Mouse (Mus musculus) limb, embryonic 11.5 days (tissue): ENCODE data around the gene Tsks. TPM values are rescaled to one million over a fixed set of nuclear protein-coding genes. Genes with fewer than 3 reads are reported as not detected.

Source experiments
- ATAC-seq: fragments of 200-750 bp; cut with Nextera tagmentation; 2 replicates; pipeline ENCODE4 v1.8.0; 2017; ENCODE audit warnings: low read depth; ENCODE audit not compliant: insufficient number of reproducible peaks, low FRiP score, low TSS enrichment
- DNase-seq: peaks from one replicate; pipeline ENCODE4 v3.0.0-alpha.2; 2015; ENCODE audit warnings: low spot score
- H3K27ac ChIP-seq: fragments of 300-500 bp; sonication (generic); replicated peaks from 2 replicates; pipeline ENCODE4 v1.5.1; 2014; ENCODE audit warnings: low read depth, mild to moderate bottlenecking, low read length
- H3K27me3 ChIP-seq: fragments of 300-500 bp; sonication (generic); 2 replicates; pipeline ENCODE4 v1.6.1; 2014; ENCODE audit warnings: mild to moderate bottlenecking, low read length, mixed read lengths; ENCODE audit not compliant: control insufficient read depth, insufficient read depth
- H3K36me3 ChIP-seq: fragments of 300-500 bp; sonication (generic); 2 replicates; pipeline ENCODE4 v1.6.1; 2014; ENCODE audit warnings: mild to moderate bottlenecking, low read length, moderate library complexity, mixed read lengths; ENCODE audit not compliant: control insufficient read depth, insufficient read depth
- H3K4me1 ChIP-seq: fragments of 300-500 bp; sonication (generic); 2 replicates; pipeline ENCODE4 v1.6.1; 2014; ENCODE audit warnings: low read length, mixed read lengths; ENCODE audit not compliant: control insufficient read depth, insufficient read depth
- H3K4me2 ChIP-seq: fragments of 300-500 bp; sonication (generic); 2 replicates; pipeline ENCODE4 v1.6.1; 2014; ENCODE audit warnings: low read depth, mild to moderate bottlenecking, moderate library complexity; ENCODE audit not compliant: severe bottlenecking
- H3K4me3 ChIP-seq: fragments of 300-500 bp; sonication (generic); 2 replicates; pipeline ENCODE4 v1.5.1; 2014; ENCODE audit warnings: low read depth, low read length
- H3K9ac ChIP-seq: fragments of 300-500 bp; sonication (generic); 2 replicates; pipeline ENCODE4 v1.6.1; 2014; ENCODE audit warnings: mild to moderate bottlenecking, low read length
- H3K9me3 ChIP-seq: fragments of 300-500 bp; sonication (generic); 2 replicates; pipeline ENCODE4 v1.6.1; 2016; ENCODE audit warnings: low read length; ENCODE audit not compliant: control insufficient read depth
- WGBS: fragments of 180-500 bp; shearing (Covaris S2); extraction: QIAGEN DNeasy Blood & Tissue Kit; methylation state at CpG from one replicate; pipeline ENCODE4 v1.1.7; 2014; 5-methylcytosine and 5-hydroxymethylcytosine counted together
- polyA plus RNA-seq: library from polyadenylated mRNA; unstranded; fragments of >200 nt; fragmentation: Nextera tagmentation; extraction: Ambion mirVana; gene quantifications from 2 replicates; pipeline ENCODE4 v1.2.1, GENCODE M21; 2014

Tsks gene
- polyA plus RNA-seq, 1 experiment from 2014 or later, result 0.13 TPM

DNA sequence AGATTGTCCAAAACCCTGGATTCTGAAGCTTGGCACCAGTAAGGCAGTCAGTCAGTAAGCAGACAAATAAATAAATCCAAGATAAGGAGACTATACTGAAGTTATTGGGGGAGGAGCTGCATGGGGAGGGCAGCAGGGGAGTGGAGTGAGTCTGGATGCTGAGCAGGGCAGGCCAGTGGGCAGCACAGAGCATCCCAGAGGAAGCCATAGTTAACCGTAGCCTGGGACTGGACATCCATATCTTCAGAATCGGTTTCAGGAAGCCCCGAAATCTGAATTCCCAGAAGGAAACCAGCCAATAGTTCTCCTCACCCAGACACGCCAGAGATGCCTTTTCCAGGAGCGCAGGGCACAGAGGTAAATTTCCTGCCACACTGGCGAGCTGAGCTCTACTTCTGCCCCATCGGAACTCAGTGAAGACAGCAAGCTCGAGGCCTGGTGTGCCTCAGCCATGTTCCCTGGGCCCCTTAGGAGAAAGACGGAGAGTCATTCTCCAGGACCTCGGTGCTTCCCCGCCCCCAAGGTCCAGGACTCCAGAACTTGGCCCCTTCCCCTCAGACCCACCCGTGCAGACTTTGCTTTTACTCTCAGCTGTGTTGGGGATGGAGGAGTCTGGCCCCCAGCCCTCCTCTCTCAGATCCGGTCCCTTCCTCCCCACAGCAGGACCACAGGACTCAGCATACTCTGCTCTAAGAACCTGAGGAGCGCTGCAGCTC lies 30.6 kb downstream of the Tsks start:
- WGBS, result 48% methylated on average over 14 of the region's 14 CpGs

DNA sequence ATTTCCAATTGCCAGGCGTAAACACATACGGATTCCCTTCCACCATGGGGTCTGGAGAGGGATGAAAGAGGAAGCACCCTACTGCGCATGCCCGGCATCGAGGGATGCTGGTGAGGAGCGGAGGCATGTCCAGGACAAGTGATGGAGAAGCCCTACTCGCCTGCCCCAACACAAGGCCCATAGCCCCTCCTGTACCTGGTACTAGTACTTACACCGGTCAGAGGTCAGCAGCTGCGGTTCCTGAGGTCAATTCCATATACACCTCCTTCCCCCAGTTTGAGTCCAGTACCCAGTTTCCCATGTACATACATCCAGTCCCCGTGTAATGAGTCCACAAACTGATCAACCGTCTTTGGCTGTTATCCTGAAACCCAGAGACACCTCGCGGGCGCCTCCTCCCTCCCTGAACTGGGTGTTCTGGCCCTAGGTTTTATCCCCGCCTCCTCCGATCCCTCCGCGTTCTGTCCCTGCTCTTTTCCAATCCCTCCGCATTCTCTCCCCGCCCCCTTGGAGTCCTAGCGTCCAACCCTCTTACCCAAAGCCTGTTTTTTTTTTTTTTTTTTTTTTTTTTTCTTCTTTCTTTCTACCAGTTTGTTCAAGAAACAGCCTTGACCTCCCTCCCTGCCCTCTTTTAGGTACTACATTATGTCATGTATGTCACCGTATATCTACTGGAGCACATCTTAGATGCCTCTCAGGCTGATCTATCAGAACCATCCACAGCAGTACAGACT lies 31.5 kb downstream of the Tsks start, which contains the start of gene Cpt1c:
Gene Cpt1c, minus strand, starts transcription at position 469 of the 734 bp plus-strand sequence.
- H3K9me3 ChIP-seq, result no peaks in the 10 kb centered on the region
- H3K4me1 ChIP-seq, result peaks cover 11% of the 10 kb centered on the region
- 2% methylated on average over 22 of the region's 22 CpGs for WGBS
- DNase-seq (peak; percentile 86), ATAC-seq (peak; percentile 26; the same call in 1 of the 2 replicates)
- H3K27me3 ChIP-seq, result no peaks in the 10 kb centered on the region
- H3K4me3 ChIP-seq, result peak within 1 kb of the TSS; percentile 48
- peaks cover 30% of the 10 kb centered on the region for H3K36me3 ChIP-seq
- peak within 1 kb of the TSS; percentile 80 for H3K4me2 ChIP-seq
- peak within 1 kb of the TSS; percentile 68 for H3K9ac ChIP-seq
- peak within 1 kb of the TSS; percentile 68 for H3K27ac ChIP-seq

More for the DNA sequence above, 30.6 kb downstream of the Tsks start:
- ATAC-seq (no peak), DNase-seq (no peak)
- H3K4me1 ChIP-seq, result peaks cover 11% of the 10 kb centered on the region
- no peaks in the 10 kb centered on the region for H3K9me3 ChIP-seq
- H3K27ac ChIP-seq, result peak overlapping the region; percentile 42; the same call in 1 of the 2 replicates
- H3K9ac ChIP-seq, result peak overlapping the region; percentile 68
- H3K36me3 ChIP-seq, result peaks cover 20% of the 10 kb centered on the region
- H3K4me2 ChIP-seq, result peak overlapping the region; percentile 80
- H3K4me3 ChIP-seq, result peak overlapping the region; percentile 48
- no peaks in the 10 kb centered on the region for H3K27me3 ChIP-seq

DNA sequence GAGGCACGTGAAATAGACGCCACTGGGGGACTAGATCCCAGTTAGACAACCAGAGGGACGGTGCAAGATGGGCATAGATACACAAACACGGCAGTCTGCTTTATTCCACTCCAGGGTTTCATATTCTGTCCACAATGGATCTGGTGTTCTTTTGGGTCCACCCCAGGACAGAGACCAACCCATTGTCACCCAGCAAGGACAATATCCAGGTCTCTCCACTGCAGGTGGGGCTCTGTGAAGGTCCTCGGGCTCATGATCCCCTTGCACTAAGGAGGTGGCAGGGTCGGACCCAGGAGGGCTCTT lies 32.1 kb downstream of the Tsks start:
- peak overlapping the region; percentile 80; the same call in 1 of the 2 replicates for H3K4me2 ChIP-seq
- H3K9me3 ChIP-seq, result no peaks in the 10 kb centered on the region
- DNase-seq (no peak), ATAC-seq (no peak)
- peaks cover 11% of the 10 kb centered on the region for H3K4me1 ChIP-seq
- no peak overlapping the region for H3K9ac ChIP-seq
- no peak overlapping the region for H3K4me3 ChIP-seq
- H3K27ac ChIP-seq, result no peak overlapping the region
- H3K36me3 ChIP-seq, result peaks cover 31% of the 10 kb centered on the region
- H3K27me3 ChIP-seq, result no peaks in the 10 kb centered on the region
- WGBS, result 31% methylated on average over 6 of the region's 6 CpGs

DNA sequence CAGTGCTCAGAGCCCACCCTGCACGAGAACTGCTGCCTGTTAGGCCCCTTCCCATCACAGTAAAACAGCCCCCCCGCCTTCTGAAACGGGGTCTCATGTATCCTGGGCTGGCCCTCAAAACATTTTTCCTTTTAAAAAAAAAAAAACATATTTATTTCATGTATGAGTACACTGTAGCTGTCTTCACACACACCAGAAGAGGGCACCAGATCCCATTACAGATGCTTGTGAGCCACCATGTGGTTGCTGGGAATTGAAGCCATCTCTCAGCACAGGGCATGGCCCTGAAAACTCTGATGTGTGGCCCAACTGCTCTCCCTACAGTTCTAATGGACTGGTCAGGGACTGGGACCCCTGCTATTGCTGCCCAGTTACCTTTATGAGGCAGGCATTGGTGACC lies 35.3 kb downstream of the Tsks start:
- H3K4me2 ChIP-seq, result no peak overlapping the region
- 95% methylated on average over 3 of the region's 3 CpGs for WGBS
- no peak for DNase-seq

DNA sequence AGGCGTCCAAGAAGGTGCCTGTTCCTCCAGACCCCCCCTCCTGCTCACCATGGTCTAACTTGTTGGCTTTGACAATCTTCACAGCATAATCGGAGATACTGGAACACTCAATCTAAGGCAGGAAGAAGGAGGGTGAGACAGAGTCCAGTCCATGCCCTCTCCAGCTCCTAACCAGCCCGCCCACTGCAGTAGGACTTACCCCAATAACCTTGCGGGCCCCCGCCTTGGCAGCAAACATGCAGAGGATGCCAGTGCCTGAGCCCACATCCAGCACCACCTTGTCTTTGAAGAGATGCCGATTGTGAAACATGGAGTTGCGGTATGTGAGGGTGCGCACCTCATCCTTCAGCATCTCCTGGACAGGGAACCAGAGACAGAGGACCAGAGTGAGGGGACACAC lies 38.5 kb downstream of the Tsks start:
- WGBS, result 92% methylated on average over 8 of the region's 8 CpGs
- no peak overlapping the region for H3K9ac ChIP-seq
- no peaks in the 10 kb centered on the region for H3K9me3 ChIP-seq
- H3K36me3 ChIP-seq, result peaks cover 43% of the 10 kb centered on the region
- no peak for ATAC-seq
- no peak for DNase-seq
- no peak overlapping the region for H3K4me3 ChIP-seq
- no peak overlapping the region for H3K4me2 ChIP-seq
- H3K27me3 ChIP-seq, result no peaks in the 10 kb centered on the region
- H3K27ac ChIP-seq, result no peak overlapping the region
- H3K4me1 ChIP-seq, result peaks cover 9% of the 10 kb centered on the region

More for the DNA sequence above, 35.3 kb downstream of the Tsks start:
- ATAC-seq, result no peak
- peaks cover 45% of the 10 kb centered on the region for H3K36me3 ChIP-seq
- H3K27ac ChIP-seq, result no peak overlapping the region
- H3K9ac ChIP-seq, result no peak overlapping the region
- peaks cover 5% of the 10 kb centered on the region for H3K4me1 ChIP-seq
- H3K27me3 ChIP-seq, result no peaks in the 10 kb centered on the region
- H3K9me3 ChIP-seq, result no peaks in the 10 kb centered on the region
- no peak overlapping the region for H3K4me3 ChIP-seq

DNA sequence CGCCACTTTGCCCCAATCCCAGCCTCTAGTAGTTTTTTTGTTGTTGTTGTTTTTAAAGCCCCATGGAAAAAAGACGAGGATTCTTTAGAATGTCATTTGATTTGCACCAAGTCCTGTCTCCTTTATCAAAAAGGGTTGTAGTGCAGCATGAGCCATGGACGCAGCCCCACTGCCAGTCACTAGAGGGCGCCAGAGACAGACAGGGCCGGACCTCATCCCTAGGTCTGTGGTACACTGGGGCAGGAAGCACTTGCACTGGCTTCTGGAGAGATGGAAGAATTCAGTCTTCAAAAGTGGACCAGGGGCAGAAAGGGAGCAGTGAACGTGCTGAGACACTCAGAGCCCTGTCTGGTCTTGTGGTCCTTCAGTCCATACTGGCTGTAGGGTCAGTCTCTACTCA lies 40.1 kb downstream of the Tsks start:
- Histone ChIP-seq H3K4me3 (no peak overlapping the region), H3K4me1 (peaks cover 9% of the 10 kb centered on the region), H3K9me3 (no peaks in the 10 kb centered on the region), H3K4me2 (no peak overlapping the region), H3K9ac (no peak overlapping the region), H3K27ac (no peak overlapping the region), H3K27me3 (no peaks in the 10 kb centered on the region), H3K36me3 (peaks cover 27% of the 10 kb centered on the region)
- WGBS, result 41% methylated on average over 6 of the region's 6 CpGs
- peak; percentile 92 for DNase-seq
- ATAC-seq, result no peak

DNA sequence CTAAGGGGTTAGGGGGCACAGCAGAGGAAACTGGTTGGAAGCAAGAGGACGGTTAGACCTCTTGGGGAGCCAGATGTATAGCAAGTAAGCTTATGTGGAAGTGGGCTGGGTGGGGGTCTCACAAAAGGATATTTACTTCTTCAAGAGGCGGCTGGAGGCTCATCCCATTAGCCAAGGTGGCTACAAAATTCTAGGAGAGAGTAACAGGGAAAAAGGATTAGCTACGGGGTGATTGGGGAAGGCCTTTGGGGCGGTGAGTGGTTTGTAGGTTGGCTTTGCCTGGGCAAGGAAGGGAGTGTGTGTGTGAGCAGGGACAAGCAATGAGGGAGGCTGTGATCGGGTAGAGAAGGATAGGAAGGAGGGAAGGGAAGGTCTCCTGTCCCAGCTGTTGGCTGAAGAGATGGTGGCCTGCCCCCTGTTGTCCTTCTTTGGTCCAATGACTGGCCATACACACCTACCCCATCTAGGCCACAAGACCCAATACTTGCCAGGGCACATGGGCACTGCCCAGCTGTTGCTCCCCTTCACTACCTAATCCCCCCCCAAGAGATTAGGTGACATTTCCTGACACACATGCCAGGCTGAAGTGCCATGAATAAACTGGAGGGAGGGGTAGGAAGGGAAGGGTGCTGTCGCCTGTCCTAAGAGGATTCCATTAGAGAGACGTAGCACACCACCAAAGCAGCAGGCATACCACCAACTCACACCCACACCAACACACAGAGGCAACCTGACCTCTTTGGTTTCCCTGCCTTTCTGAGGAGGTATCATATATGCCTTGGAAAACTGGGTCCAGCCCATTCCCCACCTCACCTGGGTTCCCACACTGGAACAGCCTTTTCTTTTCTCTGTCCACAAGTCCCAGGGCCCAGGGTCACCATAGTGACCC lies 41.2 kb downstream of the Tsks start:
- DNase-seq, result no peak
- H3K4me3 ChIP-seq, result no peak overlapping the region; the same call in none of the 2 replicates
- H3K9me3 ChIP-seq, result no peaks in the 10 kb centered on the region
- H3K9ac ChIP-seq, result no peak overlapping the region; the same call in 1 of the 2 replicates
- WGBS, result 83% methylated on average over 7 of the region's 7 CpGs
- H3K27ac ChIP-seq, result no peak overlapping the region
- no peaks in the 10 kb centered on the region for H3K27me3 ChIP-seq
- H3K4me1 ChIP-seq, result peaks cover 9% of the 10 kb centered on the region
- H3K36me3 ChIP-seq, result peaks cover 19% of the 10 kb centered on the region
- no peak for ATAC-seq
- H3K4me2 ChIP-seq, result peak overlapping the region; percentile 63; the same call in 1 of the 2 replicates

DNA sequence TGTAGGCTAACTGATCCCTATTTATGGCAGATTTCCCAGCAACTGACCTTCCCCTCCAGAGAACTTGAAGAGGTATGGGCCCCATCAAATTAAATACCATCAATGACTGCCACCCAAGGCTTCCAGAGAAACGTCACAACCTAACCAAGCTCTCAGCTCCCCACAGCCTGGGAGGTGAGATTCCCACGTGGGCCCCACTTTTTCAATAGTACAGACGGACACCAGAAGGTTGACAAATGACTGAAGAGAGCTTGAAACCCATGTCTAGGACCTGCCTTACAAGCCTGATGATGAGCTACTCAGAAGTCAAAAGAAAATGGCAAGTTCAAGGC lies 41.8 kb downstream of the Tsks start:
- Histone ChIP-seq H3K27me3 (no peaks in the 10 kb centered on the region), H3K4me1 (peaks cover 9% of the 10 kb centered on the region), H3K4me2 (peak overlapping the region; percentile 63), H3K27ac (no peak overlapping the region), H3K36me3 (peaks cover 14% of the 10 kb centered on the region), H3K4me3 (peak overlapping the region; percentile 70), H3K9ac (no peak overlapping the region; the same call in 1 of the 2 replicates), H3K9me3 (no peaks in the 10 kb centered on the region)
- 49% methylated on average over 3 of the region's 3 CpGs for WGBS
- DNase-seq (no peak), ATAC-seq (no peak)
